Mouse (Mus musculus) cerebellum, adult (tissue): ENCODE results near the gene Gm18336.
"Not testable (repeated sequence)": the region's sequence is repeated elsewhere in the genome, so short reads cannot be mapped to it uniquely, and the experiment has no call there.

Source experiments
- ATAC-seq: cut with Nextera tagmentation; 2 replicates; pipeline ENCODE4 v1.9.2; 2017; ENCODE audit warnings: mild to moderate bottlenecking, moderate library complexity, mixed read lengths; ENCODE audit not compliant: insufficient number of reproducible peaks, low FRiP score, low TSS enrichment

Gene Gm18336

DNA sequence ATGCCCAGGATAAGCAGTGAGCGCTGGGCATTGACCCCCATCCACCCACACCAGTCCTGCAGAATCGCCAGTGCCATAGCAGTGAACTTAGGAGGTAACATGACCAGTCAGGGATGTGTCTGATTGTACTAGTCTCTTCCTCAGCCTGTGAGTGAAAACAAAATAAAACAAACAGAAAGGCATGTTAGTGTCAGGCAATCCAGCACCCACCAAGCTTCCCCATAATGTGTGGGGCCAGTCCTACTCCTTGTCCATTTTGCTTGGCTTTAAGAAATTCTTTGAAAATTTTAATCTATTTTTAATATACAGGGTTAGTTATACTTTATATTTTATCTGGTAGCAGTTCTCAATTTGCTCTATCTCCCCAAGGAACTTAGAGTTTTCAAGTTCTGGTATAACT, at the start of gene Gm18336:
Gene Gm18336 (minus strand): TSS at position 101 of the 400 bp plus-strand sequence.
- not testable (repeated sequence) for ATAC-seq

DNA sequence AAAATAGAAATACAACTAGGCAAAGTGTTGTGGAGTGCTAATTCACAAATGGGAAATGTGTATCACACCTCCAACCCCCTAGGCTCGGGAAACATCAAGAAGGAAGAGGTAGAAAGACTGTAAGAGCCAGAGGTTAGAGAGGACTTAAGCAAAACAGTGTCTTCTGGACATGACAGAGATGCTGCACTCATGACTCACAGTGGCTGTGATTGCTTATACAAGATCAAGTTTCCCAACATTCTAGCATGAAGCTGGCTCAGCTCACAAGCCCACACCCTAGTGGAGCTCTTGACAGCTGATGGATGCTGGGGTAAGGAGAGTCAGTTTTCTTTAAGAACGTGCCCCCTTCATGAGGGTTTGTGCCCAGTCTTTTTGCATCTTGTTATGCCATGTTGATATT, 42.9 kb upstream of the Gm18336 start:
- ATAC-seq: no peak

DNA sequence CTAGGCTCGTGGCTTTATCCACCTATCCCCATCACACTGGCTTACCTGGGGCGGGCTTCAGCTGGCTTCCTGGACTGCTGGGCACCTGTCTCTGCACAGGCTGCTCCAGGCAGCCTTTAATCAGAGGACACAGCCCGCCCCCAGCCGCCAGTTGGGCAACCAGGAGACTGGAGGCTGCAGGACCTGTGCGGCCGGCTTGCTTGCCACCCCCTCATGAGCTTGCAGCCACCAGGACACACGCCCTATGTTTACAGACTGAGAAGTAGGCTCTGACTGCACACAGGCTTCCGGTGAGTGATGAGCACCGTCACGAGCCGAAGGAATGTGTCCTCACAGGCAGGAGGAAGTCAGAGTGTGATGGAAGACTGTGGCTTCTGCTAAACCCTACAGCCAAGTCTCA, 36.7 kb upstream of the Gm18336 start, which contains the start of gene Trex2:
Gene Trex2 (minus strand): TSS at position 93 of the 400 bp plus-strand sequence.
- ATAC-seq: no peak

DNA sequence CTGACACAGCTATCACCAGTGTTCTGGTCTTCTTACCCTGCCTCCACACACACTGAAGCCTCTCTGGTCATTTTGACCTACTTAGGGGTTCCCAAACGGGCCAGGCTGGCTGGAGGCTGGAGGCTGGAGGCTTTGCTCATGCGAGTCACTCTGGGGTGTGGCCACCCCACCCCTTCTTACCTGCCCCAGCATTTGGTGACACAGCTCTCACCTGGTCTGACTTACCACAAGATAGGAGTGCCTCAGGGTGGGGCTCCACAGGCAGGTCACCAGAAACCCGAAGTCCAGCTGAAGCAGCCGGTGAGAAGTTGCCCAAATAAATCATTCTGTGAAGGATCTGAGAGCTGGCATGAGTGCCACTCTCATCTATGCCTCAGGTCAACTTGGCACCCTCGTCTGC, 34.3 kb upstream of the Gm18336 start:
- no peak for ATAC-seq

DNA sequence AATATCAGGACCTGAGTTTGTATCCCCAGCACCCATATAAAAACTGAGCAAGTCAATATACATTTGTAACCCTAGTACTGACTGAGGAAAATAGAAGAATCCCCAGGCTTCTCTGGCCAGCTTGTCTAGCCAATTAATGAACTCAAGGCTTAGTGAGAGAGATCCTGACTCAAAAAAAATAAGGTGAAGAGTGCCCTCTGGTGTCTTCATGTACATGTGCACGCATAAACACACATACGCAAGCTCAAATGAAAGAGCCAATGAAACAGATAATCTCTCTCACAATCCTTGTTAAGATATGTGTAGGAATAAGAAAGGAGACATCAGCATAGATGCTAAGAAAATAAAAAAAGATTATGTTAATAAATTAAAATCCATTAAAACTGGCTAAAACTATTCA, 31.5 kb upstream of the Gm18336 start:
- no peak for ATAC-seq

DNA sequence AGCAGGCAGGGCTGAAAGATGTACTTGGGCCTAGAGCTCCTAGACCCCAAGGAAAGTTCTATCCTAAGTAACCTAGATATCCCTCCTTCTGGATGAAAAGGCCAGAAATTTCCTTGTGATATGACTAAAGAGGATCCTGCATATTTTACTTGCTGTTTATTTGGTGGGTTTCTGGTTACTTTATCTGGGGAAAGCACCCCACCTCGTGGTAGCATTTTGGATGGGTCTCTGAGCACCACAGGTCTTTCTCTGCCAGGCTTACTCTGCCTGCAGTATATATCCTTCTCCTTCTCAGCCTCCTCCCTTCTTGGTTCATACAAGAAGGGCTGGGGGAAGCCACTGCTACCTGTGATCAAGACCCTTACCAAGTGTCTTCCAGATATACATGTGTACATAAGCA, 14.2 kb upstream of the Gm18336 start:
- no peak for ATAC-seq

DNA sequence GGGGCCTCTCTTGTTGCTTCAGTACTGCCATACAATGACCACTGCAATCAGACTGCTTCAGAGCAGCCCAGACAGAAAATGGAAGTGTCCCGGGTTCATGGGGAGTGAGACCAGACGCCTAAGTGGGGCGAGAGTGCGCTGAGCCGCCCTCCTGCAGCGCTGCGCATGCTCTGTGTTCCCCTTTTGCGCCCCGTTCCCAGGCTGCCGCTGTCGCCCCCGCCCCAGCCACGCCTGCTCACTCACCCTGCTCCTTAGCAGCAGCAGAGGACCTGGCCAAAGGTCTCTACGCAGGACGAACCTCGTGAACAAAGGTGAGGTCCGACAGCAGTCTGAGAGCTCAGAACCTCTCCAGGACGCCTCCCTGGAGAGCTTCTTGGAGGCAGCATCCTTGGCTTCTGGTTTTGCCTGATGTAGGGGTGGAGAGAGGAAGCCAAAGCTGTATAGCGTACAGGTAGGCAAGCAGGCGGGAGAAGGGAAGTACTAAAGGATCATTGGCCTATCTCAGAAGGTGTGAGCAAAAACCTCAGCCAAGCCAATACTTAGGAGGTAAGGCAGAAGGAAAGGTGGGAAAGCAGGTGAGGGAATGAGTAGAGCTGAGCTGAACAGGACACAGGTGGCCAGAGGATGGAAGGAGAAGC, 12.5 kb upstream of the Gm18336 start, which contains the start of gene Zfp92:
Gene Zfp92 (plus strand): TSS at position 217 of the 638 bp plus-strand sequence.
- no peak for ATAC-seq

DNA sequence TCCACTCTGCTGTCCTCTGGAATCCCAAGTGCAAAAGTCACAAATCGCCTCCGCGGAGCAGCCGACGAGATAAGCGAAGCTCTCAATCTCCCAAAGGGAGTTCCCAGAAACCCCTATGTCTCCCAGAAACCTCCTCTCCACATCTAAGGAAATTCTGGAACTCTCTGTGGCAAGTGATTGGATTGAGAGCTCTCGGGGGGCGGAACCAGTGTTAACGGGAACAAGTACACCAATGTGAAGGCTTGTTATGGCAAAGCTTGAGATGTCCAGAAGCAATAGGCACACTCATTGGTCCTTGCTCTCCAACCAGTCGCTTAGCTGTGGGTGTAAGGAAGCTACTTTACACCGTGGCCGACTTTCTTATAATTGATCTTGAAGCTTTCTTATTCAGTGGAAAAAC, 3.1 kb upstream of the Gm18336 start:
- ATAC-seq: no peak

DNA sequence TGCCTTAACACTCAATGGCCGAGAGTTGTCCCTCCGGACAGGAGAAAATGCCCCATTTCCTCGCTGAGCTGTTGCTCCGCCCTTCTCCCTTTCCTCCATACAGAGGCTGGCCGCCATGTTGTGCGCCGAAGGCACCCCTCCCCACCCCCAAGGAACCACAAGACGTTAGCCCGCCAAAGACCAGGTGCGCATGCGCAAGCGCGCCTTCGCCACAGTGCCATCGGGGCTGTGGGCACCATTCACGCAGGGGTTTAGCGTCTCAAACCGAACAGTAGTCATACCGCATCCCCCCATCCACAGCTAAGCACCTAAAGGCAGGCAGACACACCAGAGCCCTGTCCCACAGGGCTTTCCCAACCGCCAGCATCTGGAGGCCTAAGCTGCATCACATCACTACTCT, 2.4 kb upstream of the Gm18336 start:
- no peak for ATAC-seq

DNA sequence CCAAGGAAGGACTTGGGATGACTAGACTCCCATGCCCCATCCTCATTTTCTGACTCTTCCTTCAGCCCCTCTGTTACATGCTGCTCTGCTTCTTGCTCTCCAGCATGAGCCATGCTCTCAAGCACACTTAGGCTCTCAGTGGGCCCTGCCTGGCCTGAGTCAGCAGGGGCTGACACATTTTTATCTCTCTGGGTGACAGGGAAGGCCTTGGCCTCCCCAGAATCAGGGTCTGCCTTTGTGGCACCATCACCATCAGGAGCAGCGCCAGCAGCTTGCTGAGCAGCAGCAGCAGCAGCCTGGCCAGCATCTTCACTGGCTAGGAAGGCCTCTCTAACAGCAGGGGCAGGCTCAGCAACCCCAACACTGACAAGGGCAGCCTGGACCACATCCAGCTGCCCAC, 2.1 kb downstream of the Gm18336 start:
- no peak for ATAC-seq

DNA sequence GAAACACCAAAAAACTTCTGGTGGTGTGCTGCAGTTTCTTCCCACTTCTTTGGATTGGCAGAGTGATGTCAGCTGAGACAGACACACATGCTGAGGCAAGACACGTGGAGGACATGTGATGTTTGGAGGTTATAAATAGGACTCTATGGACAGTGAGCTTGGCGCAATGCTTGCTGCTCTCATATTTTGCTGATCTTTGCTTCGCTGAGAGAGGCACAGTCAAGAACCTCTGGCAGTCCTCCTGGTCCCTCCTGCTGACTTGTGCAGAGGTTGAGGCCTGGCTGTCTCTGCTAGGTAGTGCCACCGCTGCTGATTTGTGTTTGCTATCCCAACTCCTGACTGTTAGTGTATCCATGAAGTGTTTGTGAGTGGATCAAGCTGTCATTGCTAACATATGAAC, 7.1 kb downstream of the Gm18336 start:
- ATAC-seq: no peak

DNA sequence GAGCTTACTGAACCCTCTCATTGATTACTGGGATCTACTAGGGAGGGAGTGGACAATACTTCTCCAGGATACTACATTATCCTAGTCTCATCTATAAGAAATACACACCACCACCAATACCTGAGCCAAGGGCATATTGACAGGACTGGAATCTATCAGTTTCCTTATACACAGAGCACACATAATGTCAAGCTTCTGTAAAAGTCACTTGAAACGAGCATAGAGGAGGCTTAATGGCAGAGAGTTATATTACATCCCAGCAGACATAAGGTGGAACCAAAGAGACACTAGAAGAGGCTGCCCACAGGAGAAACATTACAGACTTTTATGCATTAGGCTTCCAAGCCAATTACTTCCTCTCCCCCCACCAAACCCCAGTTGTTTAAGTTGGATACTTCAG, 13.6 kb downstream of the Gm18336 start:
- no peak for ATAC-seq

DNA sequence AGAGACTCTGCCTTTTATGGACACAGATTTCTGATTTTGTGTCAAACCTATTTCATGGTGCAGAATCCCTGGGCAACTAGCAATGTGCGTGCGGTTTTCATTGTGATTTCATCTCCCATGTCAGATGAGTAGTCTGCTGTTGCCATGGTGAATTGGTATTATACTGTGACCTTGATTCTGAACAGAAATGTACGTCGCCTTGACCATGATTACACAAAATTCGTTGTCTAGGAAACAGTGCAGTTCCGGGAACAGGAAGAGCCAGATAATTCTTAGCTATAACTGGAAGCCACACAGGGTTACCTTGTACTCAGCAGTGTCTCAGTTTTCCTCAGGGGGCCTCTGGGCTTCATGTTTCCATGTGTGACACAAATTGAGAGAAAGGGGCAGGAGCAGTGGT, 14.1 kb downstream of the Gm18336 start:
- ATAC-seq: no peak

DNA sequence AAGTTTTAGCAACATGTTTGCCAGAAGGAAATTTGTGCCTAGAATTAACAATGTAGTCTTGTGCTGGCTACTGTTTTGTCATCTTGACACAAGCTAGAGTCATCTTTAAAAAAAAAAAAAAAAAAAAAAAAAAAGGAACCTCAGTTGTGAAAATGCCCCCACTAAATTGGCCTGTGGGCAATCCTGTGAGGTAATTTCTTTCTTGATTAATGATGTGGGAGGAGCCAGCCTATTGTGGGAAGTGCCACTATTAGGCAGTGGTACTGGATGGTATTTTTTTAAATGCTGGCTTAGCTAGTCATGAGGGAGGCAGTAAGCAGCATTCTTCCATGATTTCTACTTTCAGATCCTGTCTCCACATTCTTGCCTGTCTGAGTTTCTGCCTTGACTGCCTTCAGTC, 35.2 kb downstream of the Gm18336 start:
- ATAC-seq: no peak

DNA sequence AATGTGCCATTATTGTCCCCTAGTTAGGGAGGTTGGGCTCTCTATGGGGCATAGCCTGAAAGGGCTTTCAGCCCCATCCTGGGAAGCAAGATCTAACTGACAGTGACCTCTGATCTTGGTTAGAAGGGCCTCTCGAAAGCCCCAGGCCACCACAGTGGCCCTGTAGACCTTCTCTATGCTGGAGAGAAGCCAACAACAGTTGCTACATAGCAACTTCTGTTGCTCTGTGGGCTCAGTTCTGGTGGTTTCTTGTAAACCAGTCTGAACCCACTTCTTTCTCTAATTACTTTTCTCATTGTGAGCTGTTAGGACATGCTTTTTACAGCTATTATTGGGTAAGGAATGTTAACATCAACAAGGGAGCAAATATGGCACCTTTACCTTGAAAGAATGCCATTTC, 41.8 kb downstream of the Gm18336 start:
- no peak for ATAC-seq

DNA sequence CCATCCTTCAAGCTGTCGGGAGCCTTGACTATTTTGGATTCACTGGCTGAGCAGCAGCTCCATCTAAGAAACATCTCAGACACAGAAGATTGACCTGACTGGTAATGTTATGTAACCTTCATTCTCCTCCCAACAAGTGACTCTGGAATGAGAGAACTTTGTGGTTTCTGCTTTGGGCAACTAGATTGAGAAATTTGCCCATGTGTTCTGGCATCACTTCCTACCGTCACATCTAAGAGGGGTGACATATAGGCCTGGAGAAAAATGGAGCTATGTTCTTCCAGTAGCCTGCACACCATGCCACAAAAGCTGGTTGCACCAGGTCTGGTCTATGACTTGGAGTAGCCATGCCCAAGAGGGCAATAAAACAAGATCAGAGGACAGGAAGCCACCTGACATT, 42.4 kb downstream of the Gm18336 start:
- no peak for ATAC-seq
